Mouse (Mus musculus) layer of hippocampus, postnatal 25 days (tissue): ENCODE results near the gene Fastk. TPM values are rescaled to one million over a fixed set of nuclear protein-coding genes. Genes with fewer than 3 reads are reported as not detected.
A peak's percentile ranks its signal among the peaks of the same experiment; 100 is the strongest.

ENCODE experiments used
- DNase-seq, 2 experiments: peaks; one replicate each; pipeline ENCODE4 v3.0.0; 2022; ENCODE audit warnings: mixed read lengths in 2 of 2, low spot score in 1 of 2; ENCODE audit errors: extremely low spot score in 1 of 2
- total RNA-seq, 2 experiments: library from RNA; stranded (reverse); gene quantifications; 2 replicates each; pipeline ENCODE4 v1.2.3; 2021

Fastk gene
- total RNA-seq, 2 experiments from 2014 or later = 119 to 121 TPM

- DNase-seq = peak; percentile 86 to 90
These were observed 50.8 kb downstream of the Fastk start for GRCm38 (mm10) chr5:24394165-24394894.

- DNase-seq = peak; percentile 59 to 92
These were observed 51.6 kb downstream of the Fastk start, which contains the start of gene Abcb8 for GRCm38 (mm10) chr5:24393392-24393997. Abcb8 (plus strand) TSS chr5:24393663.

- DNase-seq = no peak
These were observed 52.4 kb downstream of the Fastk start for GRCm38 (mm10) chr5:24392724-24393123.

- DNase-seq = no peak
These were observed 53.2 kb downstream of the Fastk start, which contains the start of gene Atg9b for GRCm38 (mm10) chr5:24391864-24392263. Atg9b (minus strand) TSS chr5:24392143.

- DNase-seq = no peak
These were observed 55.4 kb downstream of the Fastk start for GRCm38 (mm10) chr5:24389658-24390020.

GRCm38 (mm10) chr5:24389011-24389657 lies 56.0 kb downstream of the Fastk start:
- no peak for DNase-seq

Other genes starting within 250 kb of the Fastk start
- gene Kcnh2, start 93.7 kb downstream of the Fastk start, total RNA-seq = 10 to 100 TPM; 20.1 to 21.9 TPM
- gene Nos3, start 80.5 kb downstream of the Fastk start, total RNA-seq = 1 to 10 TPM; 6.7 to 8.4 TPM
- gene Atg9b, start 53.1 kb downstream of the Fastk start, total RNA-seq = 1 to 10 TPM; 2.6 to 3.3 TPM
- gene Abcb8, start 51.6 kb downstream of the Fastk start, total RNA-seq = 10 to 100 TPM; 52.3 to 54.1 TPM
- under 1 TPM in 1 of 2 experiments, not detected in 1; 0.30 TPM for gene Asic3, start 31.9 kb downstream of the Fastk start, total RNA-seq
- gene Cdk5, start 21.8 kb downstream of the Fastk start, total RNA-seq = 100 to 1,000 TPM; 126 to 130 TPM
- 10 to 100 TPM; 31.7 to 34.4 TPM for gene Slc4a2, start 21.4 kb downstream of the Fastk start, total RNA-seq
- 10 to 100 TPM; 21.2 to 27.2 TPM for gene Tmub1, start 2.6 kb upstream of the Fastk start, total RNA-seq
- gene Agap3, start 6.9 kb upstream of the Fastk start, total RNA-seq = 100 to 1,000 TPM; 611 to 653 TPM
- gene Gbx1, start 81.9 kb upstream of the Fastk start, total RNA-seq = under 1 TPM; 0.10 to 0.16 TPM
- gene Asb10, start 95.7 kb upstream of the Fastk start, total RNA-seq = under 1 TPM; 0.27 to 0.52 TPM
- not detected for gene 4931409K22Rik, start 111.5 kb upstream of the Fastk start, total RNA-seq
- 10 to 100 TPM; 72.6 to 80.0 TPM for gene Abcf2, start 132.2 kb upstream of the Fastk start, total RNA-seq
- gene Chpf2, start 141.5 kb upstream of the Fastk start, total RNA-seq = 10 to 100 TPM; 55.5 to 79.0 TPM
- 10 to 100 TPM; 91.4 to 93.2 TPM for gene Smarcd3, start 179.1 kb upstream of the Fastk start, total RNA-seq
- 10 to 100 TPM; 65.8 to 70.7 TPM for gene Nub1, start 240.2 kb upstream of the Fastk start, total RNA-seq